Mouse (Mus musculus) spleen, adult 2 months (tissue): Measurements from ENCODE around the gene Cep83.

Experiments used
- CTCF ChIP-seq: fragments of 200-500 bp; IDR thresholded peaks from 2 replicates; pipeline ENCODE4 v1.5.1; 2011; ENCODE audit warnings: mild to moderate bottlenecking, inconsistent platforms; ENCODE audit not compliant: insufficient read depth, insufficient read length, insufficient replicate concordance; ENCODE audit errors: extremely low read depth
- POLR2A ChIP-seq: fragments of 200-500 bp; IDR thresholded peaks from 2 replicates; pipeline ENCODE4 v1.6.1; 2011; ENCODE audit warnings: low read depth, low read length, inconsistent platforms

DNA sequence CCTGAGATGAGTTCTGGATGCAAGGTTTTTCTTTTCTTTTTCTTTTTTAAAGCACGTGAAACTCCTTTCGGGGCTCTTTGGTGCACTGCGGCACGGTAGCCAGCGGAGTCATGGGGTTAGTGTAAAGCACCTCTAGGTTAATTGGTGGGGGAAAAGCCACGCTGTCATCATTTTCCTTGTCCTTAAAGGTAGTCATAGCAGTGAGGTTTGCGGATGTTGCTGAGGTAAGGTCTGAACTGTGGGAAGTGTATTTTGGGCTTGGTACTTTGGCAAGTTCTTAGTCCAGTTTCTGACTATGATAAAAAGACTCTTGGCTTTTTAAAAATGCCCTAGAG lies 689 bp downstream of the Cep83 start:
- TF ChIP-seq CTCF (no peak), POLR2A (no peak)
